17 mouse cellular contexts compared by ENCODE assay signal in the genomic region with DNA sequence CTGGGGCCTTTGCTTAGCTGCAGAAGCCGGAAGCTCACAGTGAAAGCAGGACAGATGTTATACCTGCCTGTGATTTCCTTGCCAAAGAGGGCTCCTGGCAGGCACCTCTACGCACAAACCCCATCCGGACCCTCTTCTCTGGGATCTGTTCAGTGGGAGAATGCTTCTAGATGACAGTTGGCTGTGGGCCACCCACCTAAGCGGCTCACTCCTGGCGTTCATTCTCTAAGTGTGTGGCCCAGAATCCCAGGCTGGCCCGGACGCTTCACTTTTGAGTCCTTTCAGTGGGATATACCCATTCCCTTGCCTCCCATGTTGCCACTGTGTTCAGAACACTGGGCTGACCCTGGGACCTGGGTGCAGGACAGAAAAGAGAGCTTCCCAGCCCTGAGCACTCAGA. TPM values are rescaled to one million over a fixed set of nuclear protein-coding genes. Genes with fewer than 3 reads are reported as not detected.
DNase-seq lines count a peak whose midpoint lies in the region; ATAC-seq and TF ChIP-seq lines count a peak whose summit lies in the region.
"Had no signal": no experiment of that assay in that cellular context is flagged by ENCODE, and none has a peak within 500 bp of the region (broad histone marks: within the 10 kb centered on the region; RNA-seq: fewer than 3 reads in every experiment).

No protein-coding gene starts in this region.

- no peak overlapping the region for H3K4me2 ChIP-seq in forebrain, embryonic 12.5 days
- no peak overlapping the region for H3K4me2 ChIP-seq in forebrain, postnatal 0 days (ENCODE audit: low read depth)
- no peak overlapping the region for H3K4me2 ChIP-seq in midbrain, embryonic 12.5 days (replicated peaks)
- H3K4me2 ChIP-seq in midbrain, embryonic 11.5 days = no peak overlapping the region
- H3K4me2 ChIP-seq in midbrain, embryonic 13.5 days (replicated peaks) = no peak overlapping the region

- no peak for ATAC-seq in forebrain, embryonic 12.5 days (ENCODE audit: low FRiP score)
- ATAC-seq in forebrain, postnatal 0 days = no peak
- no peak for ATAC-seq in midbrain, embryonic 12.5 days (ENCODE audit: low FRiP score, low read depth)
- ATAC-seq in midbrain, embryonic 11.5 days (ENCODE audit: low FRiP score) = no peak
- ATAC-seq in midbrain, embryonic 13.5 days = no peak
- ATAC-seq in activated CD4-positive, CD25-positive, alpha-beta regulatory T cell, adult 4 months = no peak
- ATAC-seq: inflammation-experienced regulatory T-cells, adult 6 months had no signal

- H3K9ac ChIP-seq in forebrain, embryonic 12.5 days = no peak overlapping the region
- no peak overlapping the region for H3K9ac ChIP-seq in forebrain, postnatal 0 days
- H3K9ac ChIP-seq in midbrain, embryonic 12.5 days (replicated peaks) = no peak overlapping the region
- H3K9ac ChIP-seq in midbrain, embryonic 11.5 days (ENCODE audit: low read length) = no peak overlapping the region
- H3K9ac ChIP-seq in midbrain, embryonic 13.5 days (replicated peaks) = no peak overlapping the region

- peak overlapping the region; percentile 89 for H3K27ac ChIP-seq in forebrain, embryonic 12.5 days
- H3K27ac ChIP-seq in forebrain, postnatal 0 days (ENCODE audit: low read depth, low read length) = no peak overlapping the region
- peak overlapping the region; percentile 70 for H3K27ac ChIP-seq in midbrain, embryonic 12.5 days (replicated peaks)
- H3K27ac ChIP-seq in midbrain, embryonic 11.5 days (ENCODE audit: low read depth, low read length) = no peak overlapping the region
- H3K27ac ChIP-seq in midbrain, embryonic 13.5 days = peak overlapping the region; percentile 67
- H3K27ac ChIP-seq: heart, adult 2 months had no signal

- H3K9me3 ChIP-seq in forebrain, embryonic 12.5 days = no peaks in the 10 kb centered on the region
- H3K9me3 ChIP-seq in forebrain, postnatal 0 days (ENCODE audit: low read length) = no peaks in the 10 kb centered on the region
- no peaks in the 10 kb centered on the region for H3K9me3 ChIP-seq in midbrain, embryonic 12.5 days
- no peaks in the 10 kb centered on the region for H3K9me3 ChIP-seq in midbrain, embryonic 11.5 days (ENCODE audit: control insufficient read depth, low read length)
- no peaks in the 10 kb centered on the region for H3K9me3 ChIP-seq in midbrain, embryonic 13.5 days

- TF ChIP-seq CTCF in forebrain, postnatal 0 days (IDR thresholded peaks at IDR 0.05; ENCODE audit: low read depth) = no peak

- peaks cover 44% of the 10 kb centered on the region for H3K4me1 ChIP-seq in forebrain, embryonic 12.5 days
- peaks cover 24% of the 10 kb centered on the region for H3K4me1 ChIP-seq in forebrain, postnatal 0 days (ENCODE audit: insufficient read depth)
- peaks cover 44% of the 10 kb centered on the region for H3K4me1 ChIP-seq in midbrain, embryonic 12.5 days
- peaks cover 23% of the 10 kb centered on the region for H3K4me1 ChIP-seq in midbrain, embryonic 11.5 days (ENCODE audit: control insufficient read depth, insufficient read depth, low read length)
- peaks cover 48% of the 10 kb centered on the region for H3K4me1 ChIP-seq in midbrain, embryonic 13.5 days (replicated peaks)

- 55% methylated on average over 7 of the region's 7 CpGs for WGBS in forebrain, embryonic 12.5 days
- 27% methylated on average over 7 of the region's 7 CpGs for WGBS in forebrain, postnatal 0 days
- 62% methylated on average over 7 of the region's 7 CpGs for WGBS in midbrain, embryonic 12.5 days
- WGBS in midbrain, embryonic 11.5 days = 58% methylated on average over 7 of the region's 7 CpGs
- WGBS in midbrain, embryonic 13.5 days = 63% methylated on average over 7 of the region's 7 CpGs

- H3K4me3 ChIP-seq in forebrain, embryonic 12.5 days (replicated peaks) = no peak overlapping the region
- H3K4me3 ChIP-seq in forebrain, postnatal 0 days (ENCODE audit: low read depth, low read length) = no peak overlapping the region
- no peak overlapping the region for H3K4me3 ChIP-seq in midbrain, embryonic 12.5 days
- no peak overlapping the region for H3K4me3 ChIP-seq in midbrain, embryonic 11.5 days (ENCODE audit: low read depth, low read length)
- no peak overlapping the region for H3K4me3 ChIP-seq in midbrain, embryonic 13.5 days (replicated peaks)
- H3K4me3 ChIP-seq: heart, adult 2 months had no signal

- no peaks in the 10 kb centered on the region for H3K36me3 ChIP-seq in forebrain, embryonic 12.5 days (replicated peaks)
- H3K36me3 ChIP-seq in forebrain, postnatal 0 days (ENCODE audit: insufficient read depth) = no peaks in the 10 kb centered on the region
- H3K36me3 ChIP-seq in midbrain, embryonic 12.5 days = no peaks in the 10 kb centered on the region
- no peaks in the 10 kb centered on the region for H3K36me3 ChIP-seq in midbrain, embryonic 11.5 days (ENCODE audit: control insufficient read depth, insufficient read depth, low read length)
- no peaks in the 10 kb centered on the region for H3K36me3 ChIP-seq in midbrain, embryonic 13.5 days

- no peak for DNase-seq in forebrain, postnatal 0 days
- DNase-seq in midbrain, embryonic 11.5 days (ENCODE audit: low spot score, missing footprints) = no peak
- DNase-seq in kidney, postnatal 36 days = no peak
- DNase-seq: adrenal gland, adult 2 months; cerebellum, adult 9-11 months; embryo, embryonic 11 days; gastrocnemius, postnatal 14 days; heart, adult 2 months; lung, adult 18-20 months; lung, postnatal 4 days; thymus, postnatal 25 days had no signal

- 0 out of 2 replicates have a peak, but pooled peaks cover 4% of the 10 kb centered on the region for H3K27me3 ChIP-seq in forebrain, embryonic 12.5 days
- H3K27me3 ChIP-seq in forebrain, postnatal 0 days (ENCODE audit: insufficient read depth, low read length) = no peaks in the 10 kb centered on the region
- H3K27me3 ChIP-seq in midbrain, embryonic 12.5 days = peaks cover 20% of the 10 kb centered on the region
- no peaks in the 10 kb centered on the region; the same call in 1 of the 2 replicates for H3K27me3 ChIP-seq in midbrain, embryonic 11.5 days (ENCODE audit: control insufficient read depth, insufficient read depth, low read length)
- no peaks in the 10 kb centered on the region; the same call in 1 of the 2 replicates for H3K27me3 ChIP-seq in midbrain, embryonic 13.5 days

RNA-seq across cellular contexts. Expression of a gene that starts 23.3 kb away (rescaled TPM):
- 10.7 and 11.6 TPM in 2 replicates for polyA plus RNA-seq in forebrain, embryonic 12.5 days (2016; fragmentation: Nextera tagmentation; extraction: Ambion mirVana)
- total RNA-seq in forebrain, postnatal 0 days (2014; rRNA removed) = 13.9 and 16.2 TPM in 2 replicates
- polyA plus RNA-seq in forebrain, postnatal 0 days (2015; fragmentation: Nextera tagmentation; extraction: Ambion mirVana) = 9.6 and 11.0 TPM in 2 replicates
- 8.6 and 9.1 TPM in 2 replicates for polyA plus RNA-seq in midbrain, embryonic 12.5 days (2016; fragmentation: Nextera tagmentation; extraction: Ambion mirVana)
- 7.3 and 9.7 TPM in 2 replicates for polyA plus RNA-seq in midbrain, embryonic 11.5 days (2014; fragmentation: Nextera tagmentation; extraction: Ambion mirVana)
- 8.1 and 9.9 TPM in 2 replicates for polyA plus RNA-seq in midbrain, embryonic 13.5 days (2015; fragmentation: Nextera tagmentation; extraction: Ambion mirVana)
- polyA plus RNA-seq in activated CD4-positive, CD25-positive, alpha-beta regulatory T cell, adult 4 months (2017; shearing (Covaris generic)) = 1 to 10 TPM; 3.1 to 3.8 TPM
- total RNA-seq: liver, adult 2 months had no signal
- polyA plus RNA-seq: liver, adult 2 months had no signal

RNA-seq across cellular contexts. Expression of a gene that starts 31.8 kb away (rescaled TPM):
- polyA plus RNA-seq in forebrain, embryonic 12.5 days (2016; fragmentation: Nextera tagmentation; extraction: Ambion mirVana) = 1.5 and 2.4 TPM in 2 replicates
- 0.38 and 3.0 TPM in 2 replicates for total RNA-seq in forebrain, postnatal 0 days (2014; rRNA removed)
- polyA plus RNA-seq in forebrain, postnatal 0 days (2015; fragmentation: Nextera tagmentation; extraction: Ambion mirVana) = 1.1 and 1.5 TPM in 2 replicates
- polyA plus RNA-seq in midbrain, embryonic 12.5 days (2016; fragmentation: Nextera tagmentation; extraction: Ambion mirVana) = 0.64 and 1.0 TPM in 2 replicates
- 0.41 and 0.90 TPM in 2 replicates for polyA plus RNA-seq in midbrain, embryonic 11.5 days (2014; fragmentation: Nextera tagmentation; extraction: Ambion mirVana)
- polyA plus RNA-seq in midbrain, embryonic 13.5 days (2015; fragmentation: Nextera tagmentation; extraction: Ambion mirVana) = 0.73 and 0.80 TPM in 2 replicates
- not detected for polyA plus RNA-seq in activated CD4-positive, CD25-positive, alpha-beta regulatory T cell, adult 4 months (2017; shearing (Covaris generic))
- total RNA-seq: gastrocnemius, postnatal 14 days; heart, adult 2 months; liver, adult 2 months had no signal
- polyA plus RNA-seq: inflammation-experienced regulatory T-cells, adult 6 months; liver, adult 2 months had no signal

Comparison
In these comparisons a context has a peak if more than half of its experiments do, and no peak if none do; other contexts are left out.
1. H3K27ac ChIP-seq: peak in forebrain, embryonic 12.5 days (single experiment), midbrain, embryonic 12.5 days (single experiment) and midbrain, embryonic 13.5 days (single experiment); none in forebrain, postnatal 0 days (single experiment) and midbrain, embryonic 11.5 days (single experiment).